9 mouse cellular contexts compared by ENCODE assay signal in genomic region chr12:8344897-8345296, GRCm38 (mm10). TPM values are rescaled to one million over a fixed set of nuclear protein-coding genes. Genes with fewer than 3 reads are reported as not detected.
DNase-seq lines count a peak whose midpoint lies in the region; ATAC-seq and TF ChIP-seq lines count a peak whose summit lies in the region.
"Had no signal": no experiment of that assay in that cellular context is flagged by ENCODE, and none has a peak within 500 bp of the region (broad histone marks: within the 10 kb centered on the region; RNA-seq: fewer than 3 reads in every experiment).

No protein-coding gene starts in this region.

- peak overlapping the region; percentile 84 for H3K27ac ChIP-seq in layer of hippocampus, adult 2 months
- H3K27ac ChIP-seq in embryonic facial prominence, embryonic 13.5 days = peak overlapping the region; percentile 35; the same call in 1 of the 2 replicates

- no peak overlapping the region for H3K4me2 ChIP-seq in embryonic facial prominence, embryonic 13.5 days

- peaks cover 22% of the 10 kb centered on the region for H3K36me3 ChIP-seq in embryonic facial prominence, embryonic 13.5 days

- peaks cover 20% of the 10 kb centered on the region for H3K4me1 ChIP-seq in embryonic facial prominence, embryonic 13.5 days

- no peak overlapping the region for H3K4me3 ChIP-seq in layer of hippocampus, adult 2 months
- no peak overlapping the region for H3K4me3 ChIP-seq in embryonic facial prominence, embryonic 13.5 days

- no peak for TF ChIP-seq CTCF in layer of hippocampus, adult 2 months (conservative IDR thresholded peaks at IDR 0.05)

- no peaks in the 10 kb centered on the region for H3K27me3 ChIP-seq in embryonic facial prominence, embryonic 13.5 days
- H3K27me3 ChIP-seq: Patski had no signal

- ATAC-seq in embryonic facial prominence, embryonic 13.5 days (ENCODE audit: insufficient number of reproducible peaks, insufficient read depth, low FRiP score, low TSS enrichment, low read depth) = no peak
- peak; percentile 44 for ATAC-seq in megakaryocyte, adult 5-6 weeks (ENCODE audit: poor library complexity, severe bottlenecking)
- ATAC-seq: Patski had no signal

- H3K9ac ChIP-seq in embryonic facial prominence, embryonic 13.5 days = 0 out of 2 replicates have a peak overlapping the region, but pooled peaks have one; percentile 0

- intact Hi-C loops in heart, postnatal 36 days (cut with DNase I) = no loop called here
- intact Hi-C loops in left cerebral cortex, postnatal 25 days (cut with DNase I) = loop anchor here (1.0 to 5.0 kb wide), 4 partner anchors 107 to 154 kb away; no protein-coding TSS in a partner anchor

- no peaks in the 10 kb centered on the region for H3K9me3 ChIP-seq in embryonic facial prominence, embryonic 13.5 days

- WGBS in embryonic facial prominence, embryonic 13.5 days = 50% methylated on average over 9 of the region's 9 CpGs

- DNase-seq in layer of hippocampus, adult 2 months (ENCODE audit: low spot score in 2 of 2) = peak in 1 of 2 experiments; percentile 46
- no peak for DNase-seq in layer of hippocampus, postnatal 25 days (ENCODE audit: extremely low spot score in 1 of 2, low spot score in 1 of 2)
- DNase-seq in heart, postnatal 36 days = peak; percentile 73 to 74
- peak; percentile 77 to 94 for DNase-seq in left cerebral cortex, postnatal 25 days (ENCODE audit: low spot score in 2 of 2)
- DNase-seq in retina, embryonic 14.5 days (ENCODE audit: low spot score) = no peak
- no peak for DNase-seq in adipocyte (ENCODE audit: low spot score)

RNA-seq across cellular contexts. Expression of gene Hs1bp3, which starts 31.7 kb away (rescaled TPM):
- 10 to 100 TPM; 12.2 to 15.1 TPM for total RNA-seq in layer of hippocampus, adult 2 months (2021)
- 10 to 100 TPM; 11.1 to 11.3 TPM for total RNA-seq in layer of hippocampus, postnatal 25 days (2021)
- polyA plus RNA-seq in embryonic facial prominence, embryonic 13.5 days (2015; fragmentation: Nextera tagmentation; extraction: Ambion mirVana) = 19.0 and 19.2 TPM in 2 replicates
- 10 to 100 TPM; 15.9 to 18.0 TPM for total RNA-seq in heart, postnatal 36 days (2021)
- 10 to 100 TPM; 14.3 to 15.6 TPM for total RNA-seq in left cerebral cortex, postnatal 25 days (2021)
- total RNA-seq in megakaryocyte, adult 5-6 weeks (2015) = 4.7 and 4.8 TPM in 2 replicates
- 4.4 and 6.7 TPM in 2 replicates for total RNA-seq in megakaryocyte, adult 5-6 weeks (2017)

RNA-seq across cellular contexts. Expression of gene Gdf7, which starts 43.1 kb away (rescaled TPM):
- not detected for total RNA-seq in layer of hippocampus, adult 2 months (2021)
- total RNA-seq in layer of hippocampus, postnatal 25 days (2021) = not detected
- polyA plus RNA-seq in embryonic facial prominence, embryonic 13.5 days (2015; fragmentation: Nextera tagmentation; extraction: Ambion mirVana) = 1.6 and 2.1 TPM in 2 replicates
- under 1 TPM; 0.43 to 0.83 TPM for total RNA-seq in heart, postnatal 36 days (2021)
- under 1 TPM; 0.71 to 0.85 TPM for total RNA-seq in left cerebral cortex, postnatal 25 days (2021)
- not detected in 2 replicates for total RNA-seq in megakaryocyte, adult 5-6 weeks (2015)
- not detected in 2 replicates for total RNA-seq in megakaryocyte, adult 5-6 weeks (2017)
- polyA plus RNA-seq: Patski had no signal

Comparison
In these comparisons a context has a peak if more than half of its experiments do, and no peak if none do; other contexts are left out.
1. DNase-seq: peak in heart, postnatal 36 days (2 of 2) and left cerebral cortex, postnatal 25 days (2 of 2); none in layer of hippocampus, postnatal 25 days (0 of 2), retina, embryonic 14.5 days (single experiment) and adipocyte (single experiment).